Mouse (Mus musculus) olfactory bulb, adult 2 months (tissue): ENCODE measurements at regions not wholly inside any gene's neighbourhood (a gene's known extent, or its start where the extent isn't known, plus 50 kb on each side); places are given as distances from the start of the nearest gene placed in this dataset.

Experiments used
- CTCF ChIP-seq: fragments of 200-500 bp; IDR thresholded peaks from 2 replicates; pipeline ENCODE4 v1.5.1; 2012; ENCODE audit warnings: low read depth, mild to moderate bottlenecking, low read length, moderate library complexity; ENCODE audit not compliant: insufficient read depth
- POLR2A ChIP-seq: fragments of 200-500 bp; IDR thresholded peaks from 2 replicates; pipeline ENCODE4 v1.6.1; 2012; ENCODE audit warnings: mild to moderate bottlenecking, low read depth, low read length, moderate library complexity; ENCODE audit not compliant: insufficient read depth

DNA sequence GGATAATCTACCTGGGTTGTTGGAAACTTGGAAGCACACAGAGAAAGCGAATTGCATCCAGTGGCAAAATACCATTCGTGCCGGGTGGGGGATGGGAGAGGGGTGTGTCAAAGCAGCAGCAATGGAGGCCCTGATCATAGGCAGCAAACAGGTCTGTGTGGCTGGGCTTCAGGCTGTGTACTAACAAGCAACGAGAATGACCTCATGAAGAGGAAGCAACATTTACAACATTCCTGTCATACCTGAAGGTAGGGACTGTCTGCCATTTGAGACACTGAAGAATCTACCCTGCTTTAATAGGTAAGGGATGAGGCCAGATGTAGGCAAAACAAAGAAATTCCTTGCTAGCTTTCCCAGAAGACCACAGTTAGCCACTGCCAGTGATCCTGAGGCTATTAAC, 62.0 kb upstream of the Arhgap21 start:
- TF ChIP-seq CTCF = no peak
- TF ChIP-seq POLR2A = no peak
